Mouse (Mus musculus) Patski (cell line): ENCODE measurements around the gene Rps3a1. TPM values are rescaled to one million over a fixed set of nuclear protein-coding genes. Genes with fewer than 3 reads are reported as not detected.
"Not testable (repeated sequence)": the region's sequence is repeated elsewhere in the genome, so short reads cannot be mapped to it uniquely, and the experiment has no call there.

ENCODE experiments used
- ATAC-seq: fragments of 100-300 bp; one replicate; pipeline ENCODE4 v1.8.0; 2021
- CTCF ChIA-PET: fragments of 350-600 bp; sonication (Branson Sonifier 250); formaldehyde crosslinking; loops from one replicate; lab custom pipeline; 2022; ENCODE audit warnings: inconsistent platforms; lab: Charles Lee
- POLR2A ChIA-PET: fragments of 350-600 bp; sonication (Branson Sonifier 250); formaldehyde crosslinking; loops from one replicate; lab custom pipeline; 2022; ENCODE audit warnings: antibody characterized with exemption, inconsistent platforms; lab: Charles Lee
- DNase-seq: peaks from one replicate; pipeline ENCODE4 v3.0.0-alpha.2; 2011; ENCODE audit warnings: low read depth, low spot score
- H3K27me3 ChIP-seq: fragments of 371-371 bp; one replicate; pipeline ENCODE4 v1.5.1; 2021
- CTCF ChIP-seq: fragments of 100-300 bp; IDR thresholded peaks from one replicate; pipeline ENCODE4 v1.5.1; 2021
- in situ Hi-C: fragments of 300-500 bp; cut with MboI; formaldehyde crosslinking; loops from 3 replicates; pipeline ENCODE4 v1.11.1; 2018; ENCODE audit warnings: low pct_unique_long_range_greater_than_20kb, mixed read lengths
- polyA plus RNA-seq: library from polyadenylated mRNA; unstranded; gene quantifications from one replicate; pipeline ENCODE4 v1.2.3, GENCODE M21; 2021

Rps3a1 gene
- polyA plus RNA-seq, 1 experiment from 2014 or later, result 1,398 TPM

DNA sequence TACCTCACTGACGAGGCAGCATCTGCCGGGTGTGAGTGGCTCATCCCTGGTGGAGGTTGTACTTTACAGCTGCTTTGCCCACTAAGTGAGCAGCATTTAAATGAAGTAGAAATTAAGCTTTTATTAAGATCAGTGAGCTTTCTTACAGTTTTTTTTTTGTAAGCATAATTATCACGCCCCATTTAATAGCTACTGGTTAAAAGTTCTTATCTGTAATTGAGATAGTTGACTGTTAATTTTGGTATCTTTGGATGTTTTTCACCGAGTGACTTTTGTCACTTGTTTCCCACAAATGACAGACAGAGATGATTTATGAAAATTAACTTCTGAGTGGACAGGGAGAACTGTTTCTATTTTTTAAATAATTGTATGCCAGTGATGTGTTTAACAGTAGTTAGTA lies 37.6 kb downstream of the Rps3a1 start:
- in situ Hi-C loops, result no loop called here
- POLR2A ChIA-PET, result no interaction called here
- DNase-seq, result no peak
- no peak for TF ChIP-seq CTCF
- CTCF ChIA-PET, result interaction anchor here (0.8 to 1.4 kb wide), 3 partner anchors 10 to 25 kb away, joined by 3 read pairs; no protein-coding TSS in a partner anchor
- ATAC-seq, result no peak
- H3K27me3 ChIP-seq, result no peaks in the 10 kb centered on the region

DNA sequence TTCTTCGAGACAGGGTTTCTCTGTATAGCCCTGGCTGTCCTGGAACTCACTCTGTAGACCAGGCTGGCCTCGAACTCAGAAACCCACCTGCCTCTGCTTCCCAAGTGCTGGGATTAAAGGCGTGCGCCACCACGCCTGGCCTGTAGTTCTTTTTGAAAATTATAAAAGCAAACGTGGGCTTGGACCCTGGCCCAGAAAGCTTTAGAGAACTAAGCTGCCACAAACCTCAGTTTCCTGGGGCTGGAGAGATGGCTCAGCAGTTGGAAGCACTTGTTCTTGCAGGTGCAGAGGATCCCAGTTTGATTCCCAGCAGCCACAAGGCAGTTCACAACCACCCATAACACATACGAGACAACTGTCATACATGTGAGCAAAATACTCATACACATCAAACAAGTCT lies 38.1 kb downstream of the Rps3a1 start:
- DNase-seq, ATAC-seq, H3K27me3 ChIP-seq, in situ Hi-C loops, POLR2A ChIA-PET: not testable (repeated sequence)
- CTCF ChIA-PET, result interaction anchor here (1.4 kb wide), 1 partner anchor 9 kb away, joined by 3 read pairs; no protein-coding TSS in a partner anchor

DNA sequence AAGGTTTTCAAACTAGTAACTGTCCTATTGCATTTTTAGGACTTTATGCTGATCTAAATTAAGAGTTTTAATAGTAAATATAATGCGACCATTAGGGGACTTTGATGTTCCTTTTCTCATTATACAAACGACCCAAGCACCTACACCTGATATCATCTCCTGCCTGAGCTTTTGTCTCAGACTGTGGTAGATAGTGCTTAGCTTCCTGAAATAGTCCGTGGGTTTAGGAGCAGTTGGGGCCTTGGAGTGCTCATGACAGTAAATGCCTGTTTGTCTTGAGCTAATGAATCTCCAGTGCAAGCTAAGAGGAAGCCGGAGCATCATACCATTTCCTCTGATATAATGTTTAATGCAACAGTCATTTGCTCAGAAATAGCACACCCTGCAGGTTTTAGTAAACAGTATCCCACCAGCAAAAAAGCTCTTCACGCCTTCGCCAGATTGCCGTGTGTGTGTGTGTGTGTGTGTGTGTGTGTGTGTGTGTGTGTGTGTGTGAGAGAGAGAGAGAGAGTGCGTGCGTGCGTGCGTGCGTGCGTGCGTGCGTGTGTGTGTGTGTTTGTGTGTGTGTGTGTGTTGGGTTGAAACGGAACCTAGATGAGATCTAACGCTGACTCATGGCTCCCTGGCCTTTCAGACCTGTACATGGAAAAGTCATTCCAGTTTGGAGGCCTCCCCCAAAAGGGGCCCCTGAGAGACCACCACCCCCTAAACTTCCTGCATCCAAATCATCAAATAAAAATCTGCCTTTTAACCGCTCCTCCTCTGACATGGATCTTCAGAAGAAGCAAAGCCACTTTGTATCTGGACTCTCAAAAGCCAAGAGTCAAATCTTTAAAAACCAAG lies 38.8 kb downstream of the Rps3a1 start:
- DNase-seq (no peak), ATAC-seq (no peak)
- in situ Hi-C loops, result no loop called here
- TF ChIP-seq CTCF, result no peak
- ChIA-PET POLR2A (interaction anchor here (0.7 kb wide), 1 partner anchor 19 kb away, joined by 3 read pairs; no protein-coding TSS in a partner anchor), CTCF (interaction anchor here (1.3 kb wide), 1 partner anchor 26 kb away, joined by 4 read pairs; no protein-coding TSS in a partner anchor)
- no peaks in the 10 kb centered on the region for H3K27me3 ChIP-seq

DNA sequence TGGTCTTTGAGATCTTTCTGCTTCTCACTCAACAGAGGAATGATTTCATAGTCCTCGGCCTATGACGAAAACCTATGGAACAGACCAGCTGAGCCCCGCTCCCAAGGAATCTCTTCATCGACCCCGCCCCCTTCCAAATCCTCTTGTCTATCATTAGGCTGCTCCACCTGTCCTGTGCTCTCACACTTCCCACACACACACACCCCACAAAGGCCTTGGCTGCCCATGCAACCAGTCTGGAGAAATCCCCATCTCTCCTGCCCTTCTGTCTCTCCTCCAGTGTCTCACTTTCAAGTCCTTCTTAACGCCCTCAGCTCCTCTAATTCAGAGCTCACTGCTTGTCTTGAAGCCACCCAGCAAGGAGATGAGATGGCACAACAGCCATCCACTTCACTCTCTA lies 40.5 kb downstream of the Rps3a1 start:
- ChIA-PET CTCF (interaction anchor here (1.4 kb wide), 1 partner anchor 9 kb away, joined by 3 read pairs; no protein-coding TSS in a partner anchor), POLR2A (no interaction called here)
- ATAC-seq (no peak), DNase-seq (no peak)
- in situ Hi-C loops, result no loop called here
- no peaks in the 10 kb centered on the region for H3K27me3 ChIP-seq
- TF ChIP-seq CTCF, result no peak

DNA sequence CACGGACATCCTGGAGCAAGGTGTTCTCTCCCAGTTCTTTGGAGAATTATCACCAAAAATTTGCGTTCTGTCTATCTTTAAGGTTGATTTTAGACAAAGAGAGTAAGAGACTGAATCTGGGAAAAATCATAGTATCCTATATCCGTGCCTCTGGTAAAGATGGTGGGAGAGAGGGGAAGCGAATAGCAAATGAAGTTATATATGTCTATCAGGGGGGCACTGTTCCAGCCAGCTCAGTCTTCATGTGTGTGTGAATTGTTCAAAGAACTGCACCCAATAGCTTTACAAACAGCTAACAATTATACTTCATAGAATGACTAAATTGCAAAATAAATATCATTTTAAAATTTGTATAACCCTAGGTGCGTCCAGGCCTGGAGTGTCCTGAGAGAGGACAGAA lies 48.6 kb downstream of the Rps3a1 start:
- ChIA-PET CTCF (interaction anchor here (0.7 to 1.9 kb wide), 6 partner anchors 8 to 170 kb away, joined by 3 to 6 read pairs (median 4); no protein-coding TSS in a partner anchor), POLR2A (interaction anchor here (1.0 kb wide), 1 partner anchor 13 kb away, joined by 4 read pairs; no protein-coding TSS in a partner anchor)
- in situ Hi-C loops, result no loop called here
- no peaks in the 10 kb centered on the region for H3K27me3 ChIP-seq
- ATAC-seq (no peak), DNase-seq (no peak)
- no peak for TF ChIP-seq CTCF

DNA sequence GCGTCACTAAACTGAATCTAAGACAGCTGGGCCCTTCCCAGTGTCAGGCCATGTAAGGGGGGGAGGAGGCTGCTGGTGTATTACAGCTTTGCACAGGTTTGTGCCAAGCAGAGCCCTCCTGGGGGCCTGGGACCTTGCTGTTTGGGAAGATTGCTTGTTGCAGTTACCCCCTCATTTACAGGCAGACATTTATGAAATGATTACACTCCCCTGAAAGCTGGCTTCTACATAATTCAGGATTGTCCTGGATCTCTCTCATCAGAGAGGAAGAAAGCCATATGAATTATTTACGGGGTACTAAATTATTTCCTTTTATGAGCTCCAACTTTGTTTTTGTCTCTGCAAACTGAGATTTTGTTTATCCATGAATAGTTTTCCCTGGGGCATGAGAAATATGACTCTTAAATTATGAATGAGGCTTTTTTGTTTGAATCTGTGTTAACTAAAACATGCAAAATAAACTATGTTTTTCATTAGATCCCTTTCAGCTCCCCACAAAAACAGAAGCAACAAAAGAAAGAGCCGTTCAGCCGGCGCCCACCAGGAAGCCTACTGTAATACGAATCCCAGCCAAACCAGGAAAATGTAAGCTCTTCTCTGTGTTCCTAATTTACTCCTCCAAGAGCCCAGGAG lies 49.2 kb downstream of the Rps3a1 start:
- TF ChIP-seq CTCF, result no peak
- DNase-seq (no peak), ATAC-seq (no peak)
- CTCF ChIA-PET, result interaction anchor here (0.7 to 1.9 kb wide), 7 partner anchors 8 to 169 kb away, joined by 3 to 6 read pairs (median 4); no protein-coding TSS in a partner anchor
- no peaks in the 10 kb centered on the region for H3K27me3 ChIP-seq
- in situ Hi-C loops, result no loop called here
- POLR2A ChIA-PET, result interaction anchor here (1.0 kb wide), 1 partner anchor 14 kb away, joined by 4 read pairs; no protein-coding TSS in a partner anchor

Other genes with a start within 250 kb of the Rps3a1 start
- gene Sh3d19, start 171.6 kb downstream of the Rps3a1 start, polyA plus RNA-seq, result 145 TPM
- not detected for gene Prss48, start 140.2 kb downstream of the Rps3a1 start, polyA plus RNA-seq
- gene Lrba, start 82.0 kb upstream of the Rps3a1 start, polyA plus RNA-seq, result 35.1 TPM